Mouse (Mus musculus) layer of hippocampus, adult 9-11 months (tissue): ENCODE results near the gene Hbb-bs.
"Not testable (repeated sequence)": the region's sequence is repeated elsewhere in the genome, so short reads cannot be mapped to it uniquely, and the experiment has no call there.

ENCODE experiments used
- DNase-seq: peaks from one replicate; pipeline ENCODE4 v3.0.0; 2022

Gene Hbb-bs

GRCm38 (mm10) chr7:103827808-103828207, at the start of gene Hbb-bs:
Gene Hbb-bs (minus strand): TSS chr7:103828096.
- no peak for DNase-seq

- no peak for DNase-seq
Measured at GRCm38 (mm10) chr7:103877093-103877492, 49.2 kb upstream of the Hbb-bs start.

GRCm38 (mm10) chr7:103874451-103874850, 46.6 kb upstream of the Hbb-bs start:
- no peak for DNase-seq

- no peak for DNase-seq
Measured at GRCm38 (mm10) chr7:103873064-103873463, 45.2 kb upstream of the Hbb-bs start.

- no peak for DNase-seq
Measured at GRCm38 (mm10) chr7:103870667-103871066, 42.8 kb upstream of the Hbb-bs start.

- no peak for DNase-seq
Measured at GRCm38 (mm10) chr7:103865716-103866115, 37.8 kb upstream of the Hbb-bs start.

- no peak for DNase-seq
Measured at GRCm38 (mm10) chr7:103861531-103861930, 33.6 kb upstream of the Hbb-bs start.

GRCm38 (mm10) chr7:103860855-103861254, 33.0 kb upstream of the Hbb-bs start:
- DNase-seq, result no peak

GRCm38 (mm10) chr7:103859076-103859475, 31.2 kb upstream of the Hbb-bs start:
- DNase-seq, result no peak

GRCm38 (mm10) chr7:103854669-103855068, 26.8 kb upstream of the Hbb-bs start:
- DNase-seq, result no peak

GRCm38 (mm10) chr7:103853090-103853489, 25.2 kb upstream of the Hbb-bs start, which contains the start of gene Hbb-y:
Gene Hbb-y (minus strand): TSS chr7:103853216.
- no peak for DNase-seq

GRCm38 (mm10) chr7:103844525-103845325, 16.8 kb upstream of the Hbb-bs start:
- no peak for DNase-seq

GRCm38 (mm10) chr7:103843034-103843433, 15.1 kb upstream of the Hbb-bs start, which contains the start of gene Hbb-bh1:
Gene Hbb-bh1 (minus strand): TSS chr7:103843164.
- DNase-seq, result no peak

GRCm38 (mm10) chr7:103840268-103840667, 12.4 kb upstream of the Hbb-bs start, which contains the start of gene Hbb-bh2:
Gene Hbb-bh2 (minus strand): TSS chr7:103840520.
- no peak for DNase-seq

- DNase-seq, result not testable (repeated sequence)
Measured at GRCm38 (mm10) chr7:103827139-103827538, 757 bp downstream of the Hbb-bs start.

GRCm38 (mm10) chr7:103826255-103826887, 1.5 kb downstream of the Hbb-bs start:
- no peak for DNase-seq

GRCm38 (mm10) chr7:103825536-103826254, 2.2 kb downstream of the Hbb-bs start:
- no peak for DNase-seq

- no peak for DNase-seq
Measured at GRCm38 (mm10) chr7:103824597-103824996, 3.3 kb downstream of the Hbb-bs start.

- not testable (repeated sequence) for DNase-seq
Measured at GRCm38 (mm10) chr7:103815085-103815484, 12.8 kb downstream of the Hbb-bs start.

- DNase-seq, result no peak
Measured at GRCm38 (mm10) chr7:103813766-103814165, 14.1 kb downstream of the Hbb-bs start, which contains the start of gene Hbb-bt. Gene Hbb-bt (minus strand): TSS chr7:103813996.

- not testable (repeated sequence) for DNase-seq
Measured at GRCm38 (mm10) chr7:103813152-103813551, 14.7 kb downstream of the Hbb-bs start.

- no peak for DNase-seq
Measured at GRCm38 (mm10) chr7:103812174-103812573, 15.7 kb downstream of the Hbb-bs start.

GRCm38 (mm10) chr7:103811223-103811845, 16.6 kb downstream of the Hbb-bs start:
- DNase-seq, result no peak
